Mouse (Mus musculus) regulatory T cell (primary cell): Measurements from ENCODE around the gene Lypd8.
"Not testable (repeated sequence)": the region's sequence is repeated elsewhere in the genome, so short reads cannot be mapped to it uniquely, and the experiment has no call there.

Experiments used
- in situ Hi-C: fragments of 300-600 bp; cut with MboI, MseI; formaldehyde crosslinking; loops from one replicate; pipeline ENCODE4 v1.15.1; 2025; ENCODE audit warnings: high pct_unique_total_duplicates

Lypd8 gene

GRCm38 (mm10) chr11:58378763-58379278, at the start of gene Lypd8:
TSS of gene Lypd8 (plus strand) at chr11:58379043.
- in situ Hi-C loops: no loop called here

GRCm38 (mm10) chr11:58329906-58330275, 49.0 kb upstream of the Lypd8 start:
- in situ Hi-C loops: loop anchor here (5.0 to 10.0 kb wide), 2 partner anchors 917 to 1885 kb away; no protein-coding TSS in a partner anchor

GRCm38 (mm10) chr11:58330276-58331148, 48.3 kb upstream of the Lypd8 start, which contains the start of the genes Zfp672 and Sh3bp5l:
TSS of gene Zfp672 (minus strand) at chr11:58330339.
TSS of gene Sh3bp5l (plus strand) at chr11:58330724.
- in situ Hi-C loops: loop anchor here (5.0 kb wide), 1 partner anchor 917 kb away; no protein-coding TSS in a partner anchor

GRCm38 (mm10) chr11:58331149-58331495, 47.7 kb upstream of the Lypd8 start:
- in situ Hi-C loops: loop anchor here (5.0 kb wide), 1 partner anchor 916 kb away; no protein-coding TSS in a partner anchor

GRCm38 (mm10) chr11:58331546-58331945, 47.3 kb upstream of the Lypd8 start:
- in situ Hi-C loops: loop anchor here (5.0 kb wide), 1 partner anchor 916 kb away; no protein-coding TSS in a partner anchor

- in situ Hi-C loops: loop anchor here (5.0 kb wide), 1 partner anchor 913 kb away; no protein-coding TSS in a partner anchor
Measured at GRCm38 (mm10) chr11:58334746-58335145, 44.1 kb upstream of the Lypd8 start.

GRCm38 (mm10) chr11:58346745-58347144, 32.1 kb upstream of the Lypd8 start:
- in situ Hi-C loops: no loop called here

GRCm38 (mm10) chr11:58350628-58351027, 28.2 kb upstream of the Lypd8 start:
- in situ Hi-C loops: no loop called here

- in situ Hi-C loops: no loop called here
Measured at GRCm38 (mm10) chr11:58351179-58351578, 27.7 kb upstream of the Lypd8 start.

- in situ Hi-C loops: no loop called here
Measured at GRCm38 (mm10) chr11:58352681-58353548, 25.9 kb upstream of the Lypd8 start.

- in situ Hi-C loops: no loop called here
Measured at GRCm38 (mm10) chr11:58353709-58354108, 25.1 kb upstream of the Lypd8 start.

GRCm38 (mm10) chr11:58354476-58354875, 24.4 kb upstream of the Lypd8 start:
- in situ Hi-C loops: no loop called here

- in situ Hi-C loops: no loop called here
Measured at GRCm38 (mm10) chr11:58354927-58355326, 23.9 kb upstream of the Lypd8 start.

- in situ Hi-C loops: no loop called here
Measured at GRCm38 (mm10) chr11:58357042-58357441, 21.8 kb upstream of the Lypd8 start.

- in situ Hi-C loops: no loop called here
Measured at GRCm38 (mm10) chr11:58357844-58358534, 20.9 kb upstream of the Lypd8 start.

- in situ Hi-C loops: not testable (repeated sequence)
Measured at GRCm38 (mm10) chr11:58362562-58362961, 16.3 kb upstream of the Lypd8 start.

GRCm38 (mm10) chr11:58364454-58364853, 14.4 kb upstream of the Lypd8 start:
- in situ Hi-C loops: no loop called here

- in situ Hi-C loops: not testable (repeated sequence)
Measured at GRCm38 (mm10) chr11:58366191-58366590, 12.7 kb upstream of the Lypd8 start.

- in situ Hi-C loops: no loop called here
Measured at GRCm38 (mm10) chr11:58377273-58377672, 1.6 kb upstream of the Lypd8 start.

- in situ Hi-C loops: no loop called here
Measured at GRCm38 (mm10) chr11:58377686-58378085, 1.2 kb upstream of the Lypd8 start.

GRCm38 (mm10) chr11:58379516-58379915, 673 bp downstream of the Lypd8 start:
- in situ Hi-C loops: no loop called here
